Mouse (Mus musculus) small intestine, adult 10 weeks (tissue): ENCODE data around the gene Gm8890. TPM values are rescaled to one million over a fixed set of nuclear protein-coding genes. Genes with fewer than 3 reads are reported as not detected.

Experiments
- polyA plus RNA-seq: library from polyadenylated mRNA; stranded (reverse); fragments of 350-450 nt; fragmentation: Illumina TruSeq; extraction: RNeasy Lipid Tissue Mini Kit (QIAGEN cat#74804); gene quantifications from one replicate; pipeline ENCODE4 v1.2.3, GENCODE M21; 2014; ENCODE audit warnings: low replicate concordance

The Gm8890 gene
- polyA plus RNA-seq, result not detected

DNA sequence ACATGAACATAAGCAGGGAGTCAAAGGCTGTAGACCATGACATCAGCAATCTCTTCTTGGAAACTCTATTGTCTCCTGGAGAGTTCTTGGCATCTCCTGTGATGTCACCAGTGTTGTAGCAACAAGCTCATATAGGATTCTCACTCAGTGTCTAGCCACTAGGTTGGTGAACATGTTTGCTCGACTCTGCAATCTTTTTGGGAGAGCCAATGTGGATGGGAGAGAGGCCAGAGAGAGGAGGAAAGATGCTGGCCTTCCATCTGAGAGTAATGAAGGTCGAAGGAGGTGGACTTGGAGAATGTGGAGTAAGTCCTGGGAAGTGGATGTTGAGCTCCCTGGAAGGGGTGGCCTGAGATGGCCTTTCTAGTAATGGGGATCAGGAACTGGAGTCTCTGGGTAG, at the start of gene Gm8890:
Gene Gm8890, plus strand, starts transcription at position 301 of the 400 bp plus-strand sequence.

Other genes with a start within 250 kb of the Gm8890 start
- not detected for gene Gm8879, start 128.4 kb upstream of the Gm8890 start, polyA plus RNA-seq
- gene Gm5861, start 73.0 kb upstream of the Gm8890 start, polyA plus RNA-seq, result not detected
- not detected for gene Speer1, start 85.5 kb downstream of the Gm8890 start, polyA plus RNA-seq
- gene Gm8897, start 160.4 kb downstream of the Gm8890 start, polyA plus RNA-seq, result not detected
- not detected for gene Gm8906, start 246.7 kb downstream of the Gm8890 start, polyA plus RNA-seq